Mouse (Mus musculus): ENCODE measurements around the gene Mgat2. TPM values are rescaled to one million over a fixed set of nuclear protein-coding genes. Genes with fewer than 3 reads are reported as not detected.

Gene Mgat2
- polyA plus RNA-seq, 1 experiment from 2014 or later: 35.6 TPM

- WGBS: under 1% methylated on average over 40 of the region's 40 CpGs
- H3K4me1 ChIP-seq (ENCODE audit: control insufficient read depth, insufficient read depth, low read length): 0 out of 2 replicates have a peak, but pooled peaks cover 2% of the 10 kb centered on the region
These were observed 15.4 kb upstream of the Mgat2 start, which contains the start of gene Lrr1 for GRCm38 (mm10) chr12:69168461-69169106. TSS of gene Lrr1 (plus strand) at chr12:69168814.

GRCm38 (mm10) chr12:69171307-69171706 lies 12.7 kb upstream of the Mgat2 start:
- H3K27ac ChIP-seq (ENCODE audit: low read length): no peak overlapping the region
- no peaks in the 10 kb centered on the region for H3K27me3 ChIP-seq (replicated peaks; ENCODE audit: control insufficient read depth, insufficient read depth, low read length)
- H3K36me3 ChIP-seq (ENCODE audit: control insufficient read depth, insufficient read depth, low read length): 0 out of 2 replicates have a peak, but pooled peaks cover 2% of the 10 kb centered on the region
- ATAC-seq: no peak
- no peaks in the 10 kb centered on the region for H3K9me3 ChIP-seq (ENCODE audit: control insufficient read depth, low read length)
- no peak overlapping the region for H3K4me2 ChIP-seq (ENCODE audit: low read depth, low read length)
- 90% methylated on average over 2 of the region's 2 CpGs for WGBS
- 0 out of 2 replicates have a peak, but pooled peaks cover 2% of the 10 kb centered on the region for H3K4me1 ChIP-seq (ENCODE audit: control insufficient read depth, insufficient read depth, low read length)
- no peak overlapping the region for H3K4me3 ChIP-seq (ENCODE audit: low read length)
- no peak overlapping the region for H3K9ac ChIP-seq (ENCODE audit: low read depth, low read length)

More at GRCm38 (mm10) chr12:69168461-69169106, 15.4 kb upstream of the Mgat2 start, which contains the start of gene Lrr1:
- Histone ChIP-seq H3K4me3 (ENCODE audit: low read length) (peak within 1 kb of the TSS; percentile 79), H3K9me3 (ENCODE audit: control insufficient read depth, low read length) (no peaks in the 10 kb centered on the region), H3K4me2 (ENCODE audit: low read depth, low read length) (peak within 1 kb of the TSS; percentile 68), H3K27ac (ENCODE audit: low read length) (peak within 1 kb of the TSS; percentile 62; the same call in 1 of the 2 replicates), H3K27me3 (replicated peaks; ENCODE audit: control insufficient read depth, insufficient read depth, low read length) (no peaks in the 10 kb centered on the region), H3K9ac (ENCODE audit: low read depth, low read length) (peak within 1 kb of the TSS; percentile 77), H3K36me3 (ENCODE audit: control insufficient read depth, insufficient read depth, low read length) (no peaks in the 10 kb centered on the region)
- ATAC-seq: peak; percentile 96

- 78% methylated on average over 3 of the region's 3 CpGs for WGBS
- no peak overlapping the region for H3K9ac ChIP-seq (ENCODE audit: low read depth, low read length)
- H3K4me2 ChIP-seq (ENCODE audit: low read depth, low read length): no peak overlapping the region
- H3K27me3 ChIP-seq (replicated peaks; ENCODE audit: control insufficient read depth, insufficient read depth, low read length): no peaks in the 10 kb centered on the region
- H3K36me3 ChIP-seq (ENCODE audit: control insufficient read depth, insufficient read depth, low read length): peaks cover 6% of the 10 kb centered on the region
- peak; percentile 81 for ATAC-seq
- no peaks in the 10 kb centered on the region for H3K4me1 ChIP-seq (ENCODE audit: control insufficient read depth, insufficient read depth, low read length)
- H3K9me3 ChIP-seq (ENCODE audit: control insufficient read depth, low read length): no peaks in the 10 kb centered on the region
- no peak overlapping the region for H3K27ac ChIP-seq (ENCODE audit: low read length)
- H3K4me3 ChIP-seq (ENCODE audit: low read length): no peak overlapping the region
These were observed 8.0 kb upstream of the Mgat2 start for GRCm38 (mm10) chr12:69175975-69176374.

GRCm38 (mm10) chr12:69177526-69177925 lies 6.4 kb upstream of the Mgat2 start:
- Histone ChIP-seq H3K27me3 (replicated peaks; ENCODE audit: control insufficient read depth, insufficient read depth, low read length) (no peaks in the 10 kb centered on the region), H3K4me3 (ENCODE audit: low read length) (no peak overlapping the region), H3K4me1 (ENCODE audit: control insufficient read depth, insufficient read depth, low read length) (no peaks in the 10 kb centered on the region), H3K4me2 (ENCODE audit: low read depth, low read length) (no peak overlapping the region), H3K36me3 (ENCODE audit: control insufficient read depth, insufficient read depth, low read length) (peaks cover 6% of the 10 kb centered on the region), H3K9me3 (ENCODE audit: control insufficient read depth, low read length) (no peaks in the 10 kb centered on the region), H3K9ac (ENCODE audit: low read depth, low read length) (no peak overlapping the region), H3K27ac (ENCODE audit: low read length) (no peak overlapping the region)
- 85% methylated on average over 3 of the region's 3 CpGs for WGBS
- no peak for ATAC-seq

GRCm38 (mm10) chr12:69179371-69179770 lies 4.6 kb upstream of the Mgat2 start:
- ATAC-seq: no peak
- WGBS: 58% methylated on average over 12 of the region's 12 CpGs
- H3K9ac ChIP-seq (ENCODE audit: low read depth, low read length): no peak overlapping the region
- H3K4me2 ChIP-seq (ENCODE audit: low read depth, low read length): no peak overlapping the region
- no peaks in the 10 kb centered on the region for H3K4me1 ChIP-seq (ENCODE audit: control insufficient read depth, insufficient read depth, low read length)
- no peaks in the 10 kb centered on the region for H3K9me3 ChIP-seq (ENCODE audit: control insufficient read depth, low read length)
- H3K4me3 ChIP-seq (ENCODE audit: low read length): no peak overlapping the region
- H3K36me3 ChIP-seq (ENCODE audit: control insufficient read depth, insufficient read depth, low read length): peaks cover 6% of the 10 kb centered on the region
- H3K27ac ChIP-seq (ENCODE audit: low read length): no peak overlapping the region
- no peaks in the 10 kb centered on the region for H3K27me3 ChIP-seq (replicated peaks; ENCODE audit: control insufficient read depth, insufficient read depth, low read length)

GRCm38 (mm10) chr12:69181800-69182199 lies 2.2 kb upstream of the Mgat2 start:
- Histone ChIP-seq H3K36me3 (ENCODE audit: control insufficient read depth, insufficient read depth, low read length) (peaks cover 4% of the 10 kb centered on the region), H3K4me1 (ENCODE audit: control insufficient read depth, insufficient read depth, low read length) (peaks cover 10% of the 10 kb centered on the region), H3K9me3 (ENCODE audit: control insufficient read depth, low read length) (no peaks in the 10 kb centered on the region), H3K4me2 (ENCODE audit: low read depth, low read length) (no peak overlapping the region), H3K9ac (ENCODE audit: low read depth, low read length) (no peak overlapping the region), H3K4me3 (ENCODE audit: low read length) (no peak overlapping the region), H3K27me3 (replicated peaks; ENCODE audit: control insufficient read depth, insufficient read depth, low read length) (no peaks in the 10 kb centered on the region), H3K27ac (ENCODE audit: low read length) (no peak overlapping the region)
- ATAC-seq: no peak
- 89% methylated on average over 4 of the region's 4 CpGs for WGBS

- 1% methylated on average over 86 of the region's 86 CpGs for WGBS
- ATAC-seq: peak; percentile 62
These were observed 662 bp downstream of the Mgat2 start for GRCm38 (mm10) chr12:69184342-69185295.

GRCm38 (mm10) chr12:69185371-69185770 lies 1.4 kb downstream of the Mgat2 start:
- Histone ChIP-seq H3K27me3 (replicated peaks; ENCODE audit: control insufficient read depth, insufficient read depth, low read length) (no peaks in the 10 kb centered on the region), H3K9me3 (ENCODE audit: control insufficient read depth, low read length) (no peaks in the 10 kb centered on the region), H3K4me3 (ENCODE audit: low read length) (peak overlapping the region; percentile 86), H3K4me2 (ENCODE audit: low read depth, low read length) (peak overlapping the region; percentile 92), H3K4me1 (ENCODE audit: control insufficient read depth, insufficient read depth, low read length) (peaks cover 17% of the 10 kb centered on the region), H3K36me3 (ENCODE audit: control insufficient read depth, insufficient read depth, low read length) (peaks cover 6% of the 10 kb centered on the region), H3K9ac (ENCODE audit: low read depth, low read length) (peak overlapping the region; percentile 93), H3K27ac (ENCODE audit: low read length) (no peak overlapping the region)
- WGBS: 66% methylated on average over 7 of the region's 7 CpGs
- ATAC-seq: no peak

More at GRCm38 (mm10) chr12:69184342-69185295, 662 bp downstream of the Mgat2 start:
- H3K9me3 ChIP-seq (ENCODE audit: control insufficient read depth, low read length): no peaks in the 10 kb centered on the region
- peak overlapping the region; percentile 92 for H3K4me2 ChIP-seq (ENCODE audit: low read depth, low read length)
- H3K4me3 ChIP-seq (ENCODE audit: low read length): peak overlapping the region; percentile 86
- H3K9ac ChIP-seq (ENCODE audit: low read depth, low read length): peak overlapping the region; percentile 93
- no peaks in the 10 kb centered on the region for H3K27me3 ChIP-seq (replicated peaks; ENCODE audit: control insufficient read depth, insufficient read depth, low read length)
- H3K27ac ChIP-seq (ENCODE audit: low read length): peak overlapping the region; percentile 90
- H3K4me1 ChIP-seq (ENCODE audit: control insufficient read depth, insufficient read depth, low read length): peaks cover 17% of the 10 kb centered on the region
- H3K36me3 ChIP-seq (ENCODE audit: control insufficient read depth, insufficient read depth, low read length): peaks cover 4% of the 10 kb centered on the region; the same call in 1 of the 2 replicates

All from intestine, embryonic 16.5 days (tissue).